Mouse (Mus musculus): ENCODE data around the gene Il1rn.

Gene Il1rn

GRCm38 (mm10) chr2:24382456-24383230, 46.0 kb downstream of the Il1rn start:
- DNase-seq (ENCODE audit: low spot score in 2 of 2) = no peak

GRCm38 (mm10) chr2:24383636-24384035, 47.0 kb downstream of the Il1rn start:
- DNase-seq (ENCODE audit: low spot score in 2 of 2) = no peak

- DNase-seq (ENCODE audit: low spot score in 2 of 2) = no peak
Observed at GRCm38 (mm10) chr2:24384393-24384792, 47.7 kb downstream of the Il1rn start.

GRCm38 (mm10) chr2:24385111-24385961, 48.7 kb downstream of the Il1rn start:
- DNase-seq (ENCODE audit: low spot score in 2 of 2) = peak; percentile 18 to 36

- DNase-seq (ENCODE audit: low spot score in 2 of 2) = no peak
Observed at GRCm38 (mm10) chr2:24386158-24386963, 49.7 kb downstream of the Il1rn start.

GRCm38 (mm10) chr2:24386964-24387320, 50.3 kb downstream of the Il1rn start:
- no peak for DNase-seq (ENCODE audit: low spot score in 2 of 2)

- DNase-seq (ENCODE audit: low spot score in 2 of 2) = no peak
Observed at GRCm38 (mm10) chr2:24387361-24388283, 51.0 kb downstream of the Il1rn start.

- DNase-seq (ENCODE audit: low spot score in 2 of 2) = no peak
Observed at GRCm38 (mm10) chr2:24393251-24393650, 56.6 kb downstream of the Il1rn start.

GRCm38 (mm10) chr2:24397115-24397514, 60.5 kb downstream of the Il1rn start:
- no peak for DNase-seq (ENCODE audit: low spot score in 2 of 2)

GRCm38 (mm10) chr2:24400711-24401110, 64.1 kb downstream of the Il1rn start:
- no peak for DNase-seq (ENCODE audit: low spot score in 2 of 2)
